Comparison of ENCODE assay signal across 20 mouse cellular contexts in genomic region chr12:69507333-69507732, GRCm38 (mm10).
DNase-seq lines count a peak whose midpoint lies in the region; ATAC-seq and TF ChIP-seq lines count a peak whose summit lies in the region.
"Had no signal": no experiment of that assay in that cellular context is flagged by ENCODE, and none has a peak within 500 bp of the region (broad histone marks: within the 10 kb centered on the region; RNA-seq: fewer than 3 reads in every experiment).

No protein-coding gene starts in this region.

- H3K27ac ChIP-seq in midbrain, embryonic 11.5 days (ENCODE audit: low read depth, low read length) = no peak overlapping the region
- no peak overlapping the region for H3K27ac ChIP-seq in midbrain, embryonic 14.5 days (replicated peaks; ENCODE audit: low read depth, low read length)
- no peak overlapping the region for H3K27ac ChIP-seq in forebrain, embryonic 16.5 days (ENCODE audit: low read length)
- H3K27ac ChIP-seq in stomach, postnatal 0 days (replicated peaks) = no peak overlapping the region
- H3K27ac ChIP-seq: forebrain, embryonic 10.5 days; hindbrain, embryonic 13.5 days; kidney, postnatal 0 days; limb, embryonic 10.5 days; midbrain, embryonic 12.5 days; neural tube, embryonic 12.5 days had no signal

- WGBS in midbrain, embryonic 11.5 days = 85% methylated on average over 3 of the region's 3 CpGs
- 82% methylated on average over 3 of the region's 3 CpGs for WGBS in midbrain, embryonic 14.5 days
- 62% methylated on average over 3 of the region's 3 CpGs for WGBS in forebrain, embryonic 16.5 days
- 66% methylated on average over 3 of the region's 3 CpGs for WGBS in stomach, postnatal 0 days

- no peak overlapping the region for H3K4me2 ChIP-seq in midbrain, embryonic 11.5 days
- no peak overlapping the region for H3K4me2 ChIP-seq in midbrain, embryonic 14.5 days (ENCODE audit: low read length)
- no peak overlapping the region for H3K4me2 ChIP-seq in forebrain, embryonic 16.5 days (ENCODE audit: low read length)
- H3K4me2 ChIP-seq in stomach, postnatal 0 days (replicated peaks; ENCODE audit: low read depth) = no peak overlapping the region
- H3K4me2 ChIP-seq: hindbrain, embryonic 13.5 days; midbrain, embryonic 12.5 days; neural tube, embryonic 12.5 days had no signal

- H3K36me3 ChIP-seq in midbrain, embryonic 11.5 days (ENCODE audit: control insufficient read depth, insufficient read depth, low read length) = no peaks in the 10 kb centered on the region
- no peaks in the 10 kb centered on the region for H3K36me3 ChIP-seq in midbrain, embryonic 14.5 days (ENCODE audit: control insufficient read depth, insufficient read depth, low read length)
- H3K36me3 ChIP-seq in splenic B cell, adult 2 months (ENCODE audit: control insufficient read depth, insufficient read depth, low read length, poor library complexity, severe bottlenecking) = no peaks in the 10 kb centered on the region
- no peaks in the 10 kb centered on the region for H3K36me3 ChIP-seq in forebrain, embryonic 16.5 days (ENCODE audit: control insufficient read depth, insufficient read depth)
- H3K36me3 ChIP-seq in stomach, postnatal 0 days (ENCODE audit: control insufficient read depth, insufficient read depth, low read length) = no peaks in the 10 kb centered on the region
- H3K36me3 ChIP-seq: forebrain, embryonic 10.5 days; hindbrain, embryonic 13.5 days; limb, embryonic 10.5 days; midbrain, embryonic 12.5 days; neural tube, embryonic 12.5 days had no signal

- no peaks in the 10 kb centered on the region for H3K9me3 ChIP-seq in midbrain, embryonic 11.5 days (ENCODE audit: control insufficient read depth, low read length)
- no peaks in the 10 kb centered on the region for H3K9me3 ChIP-seq in midbrain, embryonic 14.5 days (ENCODE audit: control insufficient read depth, low read length)
- H3K9me3 ChIP-seq in forebrain, embryonic 16.5 days (ENCODE audit: control insufficient read depth, low read length) = no peaks in the 10 kb centered on the region
- H3K9me3 ChIP-seq in stomach, postnatal 0 days (ENCODE audit: control insufficient read depth, low read length) = no peaks in the 10 kb centered on the region
- H3K9me3 ChIP-seq: forebrain, embryonic 10.5 days; hindbrain, embryonic 13.5 days; limb, embryonic 10.5 days; midbrain, embryonic 12.5 days; neural tube, embryonic 12.5 days had no signal

- DNase-seq in midbrain, embryonic 11.5 days (ENCODE audit: low spot score, missing footprints) = peak; percentile 44
- no peak for DNase-seq in midbrain, embryonic 14.5 days
- peak; percentile 57 to 66 for DNase-seq in lung, postnatal 4 days
- DNase-seq in splenic B cell, adult 2 months (ENCODE audit: low read depth, low spot score) = peak; percentile 36
- DNase-seq in left cerebral cortex, postnatal 25 days (ENCODE audit: low spot score in 2 of 2) = no peak
- DNase-seq in stomach, postnatal 0 days (ENCODE audit: low spot score) = no peak
- DNase-seq: adrenal gland, postnatal 36 days; cerebellum, adult 9-11 months; gastrocnemius, postnatal 36 days; kidney, adult 18-20 months; right cerebral cortex, adult 18-20 months had no signal

- H3K27me3 ChIP-seq in midbrain, embryonic 11.5 days (ENCODE audit: control insufficient read depth, insufficient read depth, low read length) = no peaks in the 10 kb centered on the region
- no peaks in the 10 kb centered on the region for H3K27me3 ChIP-seq in midbrain, embryonic 14.5 days (ENCODE audit: control insufficient read depth, insufficient read depth, low read length)
- no peaks in the 10 kb centered on the region for H3K27me3 ChIP-seq in splenic B cell, adult 2 months (ENCODE audit: control insufficient read depth, insufficient read depth, low read length, poor library complexity, severe bottlenecking)
- H3K27me3 ChIP-seq in forebrain, embryonic 16.5 days (replicated peaks; ENCODE audit: control insufficient read depth, insufficient read depth, low read length) = no peaks in the 10 kb centered on the region
- no peaks in the 10 kb centered on the region for H3K27me3 ChIP-seq in stomach, postnatal 0 days (ENCODE audit: control insufficient read depth, insufficient read depth, low read length)
- H3K27me3 ChIP-seq: neural tube, embryonic 12.5 days had no signal

- intact Hi-C loops in left cerebral cortex, postnatal 25 days (cut with DNase I) = no loop called here

- no peak overlapping the region for H3K4me3 ChIP-seq in midbrain, embryonic 11.5 days (ENCODE audit: low read depth, low read length)
- no peak overlapping the region for H3K4me3 ChIP-seq in midbrain, embryonic 14.5 days (replicated peaks; ENCODE audit: low read depth, low read length)
- no peak overlapping the region for H3K4me3 ChIP-seq in forebrain, embryonic 16.5 days (replicated peaks; ENCODE audit: low read length)
- no peak overlapping the region for H3K4me3 ChIP-seq in stomach, postnatal 0 days (ENCODE audit: low read depth, low read length)
- H3K4me3 ChIP-seq: forebrain, embryonic 10.5 days; hindbrain, embryonic 13.5 days; limb, embryonic 10.5 days; midbrain, embryonic 12.5 days; neural tube, embryonic 12.5 days had no signal

- no peak for TF ChIP-seq CTCF in stomach, postnatal 0 days (IDR thresholded peaks at IDR 0.05; ENCODE audit: low read depth)

- peaks cover 4% of the 10 kb centered on the region for H3K4me1 ChIP-seq in midbrain, embryonic 11.5 days (ENCODE audit: control insufficient read depth, insufficient read depth, low read length)
- peaks cover 4% of the 10 kb centered on the region; the same call in 1 of the 2 replicates for H3K4me1 ChIP-seq in midbrain, embryonic 14.5 days (ENCODE audit: control insufficient read depth, insufficient read depth, low read length)
- H3K4me1 ChIP-seq in forebrain, embryonic 16.5 days (replicated peaks; ENCODE audit: control insufficient read depth, insufficient read depth, low read length) = peaks cover 5% of the 10 kb centered on the region
- 0 out of 2 replicates have a peak, but pooled peaks cover 2% of the 10 kb centered on the region for H3K4me1 ChIP-seq in stomach, postnatal 0 days (replicated peaks; ENCODE audit: control insufficient read depth, insufficient read depth)

- no peak for TF ChIP-seq EP300 in stomach, postnatal 0 days (optimal IDR thresholded peaks at IDR 0.05)

- ATAC-seq in midbrain, embryonic 11.5 days (ENCODE audit: low FRiP score) = no peak
- ATAC-seq in midbrain, embryonic 14.5 days (ENCODE audit: low FRiP score, low TSS enrichment) = no peak
- ATAC-seq in granulocyte monocyte progenitor cell, adult 5-6 weeks (replicated peaks; ENCODE audit: poor library complexity, severe bottlenecking) = peak; percentile 40; the same call in 1 of the 2 replicates
- no peak for ATAC-seq in forebrain, embryonic 16.5 days
- ATAC-seq in stomach, postnatal 0 days (ENCODE audit: low FRiP score, low TSS enrichment) = no peak
- ATAC-seq: inflammation-experienced regulatory T-cells, adult 6 months had no signal

- no peak overlapping the region for H3K9ac ChIP-seq in midbrain, embryonic 11.5 days (ENCODE audit: low read length)
- H3K9ac ChIP-seq in midbrain, embryonic 14.5 days (replicated peaks; ENCODE audit: low read length) = no peak overlapping the region
- H3K9ac ChIP-seq in forebrain, embryonic 16.5 days (replicated peaks; ENCODE audit: low read depth, low read length) = no peak overlapping the region
- no peak overlapping the region for H3K9ac ChIP-seq in stomach, postnatal 0 days (ENCODE audit: low read length)
- H3K9ac ChIP-seq: hindbrain, embryonic 13.5 days; midbrain, embryonic 12.5 days; neural tube, embryonic 12.5 days had no signal

Comparison
In these comparisons a context has a peak if more than half of its experiments do, and no peak if none do; other contexts are left out.
1. DNase-seq: peak in midbrain, embryonic 11.5 days (single experiment), lung, postnatal 4 days (2 of 2) and splenic B cell, adult 2 months (single experiment); none in midbrain, embryonic 14.5 days (single experiment), left cerebral cortex, postnatal 25 days (0 of 2) and stomach, postnatal 0 days (single experiment).